Mouse (Mus musculus) megakaryocyte, embryonic 14.5 days (primary cell): ENCODE measurements around the gene Trip12. TPM values are rescaled to one million over a fixed set of nuclear protein-coding genes. Genes with fewer than 3 reads are reported as not detected.
A peak's percentile ranks its signal among the peaks of the same experiment; 100 is the strongest.

ENCODE experiments used
- H3K27me3 ChIP-seq: replicated peaks from 2 replicates; pipeline ENCODE3; 2012; ENCODE audit warnings: inconsistent platforms
- H3K36me3 ChIP-seq: replicated peaks from 2 replicates; pipeline ENCODE3; 2012; ENCODE audit warnings: low read length, inconsistent platforms, mixed read lengths
- H3K4me1 ChIP-seq: 2 replicates; pipeline ENCODE4 v1.6.1; 2012; ENCODE audit warnings: inconsistent platforms
- H3K4me3 ChIP-seq: replicated peaks from 2 replicates; pipeline ENCODE3; 2012; ENCODE audit warnings: moderate library complexity, mild to moderate bottlenecking, inconsistent platforms
- H3K9me3 ChIP-seq: 2 replicates; pipeline ENCODE4 v1.6.1; 2012; ENCODE audit warnings: inconsistent platforms
- FLI1 ChIP-seq: IDR thresholded peaks from 2 replicates; pipeline ENCODE4 v1.6.1; 2012; ENCODE audit warnings: low read length, inconsistent platforms, mixed read lengths
- GATA1 ChIP-seq: IDR thresholded peaks from 3 replicates; pipeline ENCODE4 v1.6.1; 2012; ENCODE audit warnings: mixed read lengths, low read length, inconsistent platforms, borderline replicate concordance
- polyA plus RNA-seq: library from polyadenylated mRNA; stranded (reverse); fragments of >175 nt; gene quantifications from 2 replicates; pipeline ENCODE4 v1.2.3, GENCODE M21; 2012; ENCODE audit warnings: low replicate concordance; ENCODE audit not compliant: insufficient read depth

Trip12 gene
- polyA plus RNA-seq, 1 experiment, result 25.7 TPM

DNA sequence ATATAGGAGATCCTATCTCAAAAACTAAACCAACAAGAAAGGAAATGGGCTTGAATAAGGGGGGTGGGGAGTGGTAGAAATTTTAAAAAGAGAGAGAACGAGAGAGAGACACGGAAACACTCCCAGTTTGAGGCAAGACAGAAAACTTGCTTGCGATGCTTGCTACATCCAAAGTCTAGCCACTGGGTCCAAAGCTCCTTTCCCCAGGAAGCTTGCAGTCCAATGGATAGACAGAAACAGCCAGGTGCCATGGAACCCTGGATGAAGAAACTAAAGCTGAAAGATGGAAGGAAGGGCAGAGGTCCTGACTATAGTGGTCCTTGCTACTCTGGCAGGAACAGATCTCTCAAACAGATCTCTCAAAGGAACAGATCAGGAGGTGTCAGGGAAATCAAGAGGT is 8.0 kb upstream of the Trip12 start:
- Histone ChIP-seq H3K4me1 (peaks cover 9% of the 10 kb centered on the region; the same call in 1 of the 2 replicates), H3K4me3 (no peak overlapping the region)
- TF ChIP-seq GATA1 (no peak), FLI1 (no peak)

GRCm38 (mm10) chr1:84847698-84848097 is 7.4 kb upstream of the Trip12 start:
- Histone ChIP-seq H3K4me3 (no peak overlapping the region), H3K36me3 (peaks cover 30% of the 10 kb centered on the region), H3K9me3 (no peaks in the 10 kb centered on the region), H3K27me3 (no peaks in the 10 kb centered on the region), H3K4me1 (peaks cover 9% of the 10 kb centered on the region; the same call in 1 of the 2 replicates)
- no peak for TF ChIP-seq GATA1
- no peak for TF ChIP-seq FLI1

More for the DNA sequence above, 8.0 kb upstream of the Trip12 start:
- no peaks in the 10 kb centered on the region for H3K27me3 ChIP-seq
- peaks cover 23% of the 10 kb centered on the region for H3K36me3 ChIP-seq
- H3K9me3 ChIP-seq, result no peaks in the 10 kb centered on the region

- TF ChIP-seq GATA1 (no peak), FLI1 (no peak)
- H3K4me3 ChIP-seq, result no peak overlapping the region
- H3K36me3 ChIP-seq, result peaks cover 22% of the 10 kb centered on the region
- no peaks in the 10 kb centered on the region for H3K27me3 ChIP-seq
- H3K4me1 ChIP-seq, result peaks cover 8% of the 10 kb centered on the region; the same call in 1 of the 2 replicates
- no peaks in the 10 kb centered on the region for H3K9me3 ChIP-seq
These were observed 3.0 kb upstream of the Trip12 start for GRCm38 (mm10) chr1:84843366-84843765.

DNA sequence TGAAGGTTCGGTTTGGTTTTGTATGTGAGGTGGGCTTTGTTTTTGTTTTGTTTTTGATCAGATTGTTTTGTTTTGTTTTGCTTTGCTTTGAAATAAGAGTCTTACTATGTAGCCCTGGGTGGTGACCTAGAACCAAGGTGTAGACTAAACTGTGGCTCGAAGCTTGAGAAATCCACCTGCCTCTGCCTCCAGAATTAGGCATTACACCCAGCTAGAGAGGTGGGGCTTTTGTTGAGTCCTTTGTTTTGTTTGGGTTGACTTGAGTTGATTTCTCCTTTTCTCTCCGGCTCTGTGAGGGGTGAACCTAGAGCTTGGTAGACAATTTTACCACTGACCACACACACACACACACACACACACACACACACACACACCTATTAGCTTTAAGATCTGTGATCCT is 745 bp upstream of the Trip12 start:
- Histone ChIP-seq H3K27me3 (no peaks in the 10 kb centered on the region), H3K36me3 (peaks cover 9% of the 10 kb centered on the region), H3K9me3 (no peaks in the 10 kb centered on the region), H3K4me3 (peak overlapping the region; percentile 98), H3K4me1 (peaks cover 15% of the 10 kb centered on the region; the same call in 1 of the 2 replicates)
- no peak for TF ChIP-seq FLI1
- no peak for TF ChIP-seq GATA1

- Histone ChIP-seq H3K36me3 (peaks cover 9% of the 10 kb centered on the region), H3K9me3 (no peaks in the 10 kb centered on the region), H3K4me3 (peak within 1 kb of the TSS; percentile 98), H3K4me1 (peaks cover 21% of the 10 kb centered on the region; the same call in 1 of the 2 replicates), H3K27me3 (no peaks in the 10 kb centered on the region)
- TF ChIP-seq GATA1 (no peak), FLI1 (no peak)
These were observed 853 bp downstream of the Trip12 start, which contains the start of gene Fbxo36 for GRCm38 (mm10) chr1:84839309-84840017. Gene Fbxo36 (plus strand): TSS chr1:84839841.

DNA sequence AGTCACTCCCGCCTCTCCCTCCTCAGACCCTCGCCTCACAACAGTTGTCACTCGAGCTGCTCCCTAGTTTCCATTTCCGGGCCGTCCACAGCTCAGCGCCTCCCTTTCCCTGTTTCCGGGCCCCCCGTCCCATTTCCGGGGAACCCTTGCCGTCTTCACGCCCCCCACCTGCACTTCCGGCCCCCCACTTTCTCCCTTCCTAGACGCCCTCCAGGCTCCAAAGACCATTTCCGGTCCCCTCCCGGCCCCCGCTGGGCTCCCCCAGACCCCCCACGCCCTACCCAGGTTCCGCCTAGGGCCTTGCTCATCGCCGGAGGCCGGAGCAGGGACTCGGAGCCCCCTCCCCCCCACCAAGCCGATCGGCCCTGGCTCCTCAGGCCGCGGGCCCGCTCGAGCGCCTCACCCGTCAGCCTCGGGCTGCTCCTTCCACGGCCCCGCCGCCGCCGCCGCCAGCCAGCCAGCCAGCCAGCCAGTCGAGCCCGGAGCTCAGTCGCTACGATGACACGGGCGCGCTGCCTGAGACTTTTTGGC is 1.6 kb downstream of the Trip12 start:
- Histone ChIP-seq H3K4me1 (peaks cover 26% of the 10 kb centered on the region; the same call in 1 of the 2 replicates), H3K4me3 (peak overlapping the region; percentile 98), H3K36me3 (peaks cover 16% of the 10 kb centered on the region), H3K9me3 (no peaks in the 10 kb centered on the region), H3K27me3 (no peaks in the 10 kb centered on the region)
- TF ChIP-seq FLI1, result peak; percentile 50; the same call in 1 of the 2 replicates
- TF ChIP-seq GATA1, result no peak

DNA sequence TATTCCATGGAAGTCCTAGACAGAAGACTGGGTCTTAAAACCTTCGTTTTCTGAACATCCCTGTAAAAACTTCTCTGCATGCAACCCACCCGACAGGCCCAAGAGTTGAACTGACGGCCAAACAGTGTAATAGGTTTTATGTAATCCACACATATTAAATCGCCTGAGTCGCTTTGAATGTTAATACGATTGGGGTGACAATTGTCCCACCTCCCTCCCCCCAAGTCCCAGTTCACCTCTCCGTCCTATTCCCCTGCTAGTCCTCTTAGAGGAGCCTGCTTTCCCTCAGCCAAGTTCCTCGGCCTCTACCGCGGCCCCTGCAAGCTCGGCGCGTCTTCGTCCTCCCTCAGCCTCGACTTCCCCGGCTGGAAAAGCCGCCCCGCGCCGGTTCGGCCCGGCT is 2.2 kb downstream of the Trip12 start:
- Histone ChIP-seq H3K27me3 (no peaks in the 10 kb centered on the region), H3K9me3 (no peaks in the 10 kb centered on the region), H3K4me1 (peaks cover 30% of the 10 kb centered on the region; the same call in 1 of the 2 replicates), H3K36me3 (peaks cover 19% of the 10 kb centered on the region), H3K4me3 (peak overlapping the region; percentile 98)
- no peak for TF ChIP-seq FLI1
- no peak for TF ChIP-seq GATA1

- Histone ChIP-seq H3K4me1 (peaks cover 30% of the 10 kb centered on the region; the same call in 1 of the 2 replicates), H3K36me3 (peaks cover 19% of the 10 kb centered on the region), H3K9me3 (no peaks in the 10 kb centered on the region), H3K27me3 (no peaks in the 10 kb centered on the region), H3K4me3 (peak overlapping the region; percentile 98)
- no peak for TF ChIP-seq FLI1
- TF ChIP-seq GATA1, result no peak
These were observed 2.7 kb downstream of the Trip12 start for GRCm38 (mm10) chr1:84837523-84838145.

DNA sequence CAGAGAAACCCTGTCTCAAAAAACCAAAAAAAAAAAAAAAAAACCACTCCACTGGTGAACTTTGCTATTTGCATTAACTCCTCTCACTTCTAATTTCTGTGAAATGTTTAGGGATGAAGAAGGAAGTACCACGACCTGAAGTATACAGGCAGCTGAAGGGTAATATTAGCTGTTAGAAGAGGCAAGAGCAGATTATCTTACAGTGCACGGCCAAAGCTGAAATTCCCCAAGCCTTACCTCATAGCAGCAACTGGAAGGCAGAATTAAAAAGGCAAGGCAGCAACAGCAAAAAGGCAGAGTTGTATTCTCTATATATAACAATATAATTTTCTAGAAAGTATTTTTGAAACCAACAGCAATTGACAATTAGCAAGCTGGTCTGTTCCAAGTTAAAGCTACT is 15.2 kb downstream of the Trip12 start:
- H3K4me1 ChIP-seq, result peaks cover 44% of the 10 kb centered on the region
- H3K9me3 ChIP-seq, result no peaks in the 10 kb centered on the region
- TF ChIP-seq GATA1, result no peak
- H3K27me3 ChIP-seq, result no peaks in the 10 kb centered on the region
- H3K36me3 ChIP-seq, result peaks cover 66% of the 10 kb centered on the region
- H3K4me3 ChIP-seq, result no peak overlapping the region

- Histone ChIP-seq H3K9me3 (no peaks in the 10 kb centered on the region), H3K27me3 (no peaks in the 10 kb centered on the region), H3K36me3 (peaks cover 76% of the 10 kb centered on the region), H3K4me1 (peaks cover 6% of the 10 kb centered on the region; the same call in 1 of the 2 replicates), H3K4me3 (no peak overlapping the region)
- no peak for TF ChIP-seq FLI1
- TF ChIP-seq GATA1, result no peak
These were observed 22.7 kb downstream of the Trip12 start for GRCm38 (mm10) chr1:84817596-84817995.
